Comparison of ENCODE assay signal across 26 mouse cellular contexts in the genomic region with DNA sequence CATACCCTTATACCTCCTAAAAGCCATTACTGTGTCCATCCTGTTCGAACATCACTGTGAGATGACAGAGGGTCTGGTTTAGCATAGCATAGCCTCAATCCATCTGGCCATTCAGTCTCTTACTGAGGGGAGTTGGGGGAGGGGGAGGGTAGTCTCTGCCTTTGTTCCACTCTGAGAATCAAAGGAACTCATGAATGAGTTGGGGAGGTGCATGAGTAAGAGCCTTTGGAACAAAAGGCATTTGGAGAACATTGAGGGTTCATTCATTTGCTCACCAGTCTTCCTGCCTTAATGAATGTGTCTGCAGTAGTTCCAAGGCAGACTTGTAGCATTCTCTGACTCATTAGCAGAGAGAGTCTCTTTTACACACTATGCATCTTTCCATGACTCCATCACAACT. TPM values are rescaled to one million over a fixed set of nuclear protein-coding genes. Genes with fewer than 3 reads are reported as not detected.
DNase-seq lines count a peak whose midpoint lies in the region; ATAC-seq and TF ChIP-seq lines count a peak whose summit lies in the region.
"Had no signal": no experiment of that assay in that cellular context is flagged by ENCODE, and none has a peak within 500 bp of the region (broad histone marks: within the 10 kb centered on the region; RNA-seq: fewer than 3 reads in every experiment).

No protein-coding gene starts in this region.

- TF ChIP-seq CTCF in intestine, postnatal 0 days (IDR thresholded peaks at IDR 0.05; ENCODE audit: low read depth), result no peak

- peak; percentile 61; the same call in 1 of the 2 replicates for ATAC-seq in forebrain, embryonic 12.5 days (ENCODE audit: low FRiP score)
- ATAC-seq in forebrain, embryonic 13.5 days, result no peak; the same call in 1 of the 2 replicates
- ATAC-seq in midbrain, embryonic 11.5 days (ENCODE audit: low FRiP score), result peak; percentile 24; the same call in 1 of the 2 replicates
- ATAC-seq in midbrain, embryonic 13.5 days, result no peak
- 0 out of 2 replicates have a peak, but pooled peaks have one; percentile 8 for ATAC-seq in intestine, postnatal 0 days
- ATAC-seq: CD4-positive, CD25-positive, alpha-beta regulatory T cell, adult 4 months; liver, postnatal 0 days; lung, postnatal 0 days; midbrain, embryonic 15.5 days; Patski had no signal

- no peak overlapping the region for H3K27ac ChIP-seq in forebrain, embryonic 12.5 days
- no peak overlapping the region for H3K27ac ChIP-seq in forebrain, embryonic 13.5 days
- H3K27ac ChIP-seq in midbrain, embryonic 11.5 days (ENCODE audit: low read depth, low read length), result no peak overlapping the region
- no peak overlapping the region for H3K27ac ChIP-seq in midbrain, embryonic 13.5 days
- no peak overlapping the region for H3K27ac ChIP-seq in intestine, postnatal 0 days (ENCODE audit: low read depth, low read length)
- H3K27ac ChIP-seq: embryonic facial prominence, embryonic 12.5 days; heart, adult 2 months; heart, embryonic 15.5 days; hindbrain, embryonic 15.5 days; limb, embryonic 12.5 days; midbrain, embryonic 15.5 days; neural tube, embryonic 15.5 days had no signal

- no peaks in the 10 kb centered on the region for H3K9me3 ChIP-seq in forebrain, embryonic 12.5 days
- no peaks in the 10 kb centered on the region for H3K9me3 ChIP-seq in forebrain, embryonic 13.5 days (replicated peaks)
- H3K9me3 ChIP-seq in midbrain, embryonic 11.5 days (ENCODE audit: control insufficient read depth, low read length), result no peaks in the 10 kb centered on the region
- no peaks in the 10 kb centered on the region for H3K9me3 ChIP-seq in midbrain, embryonic 13.5 days
- H3K9me3 ChIP-seq in intestine, postnatal 0 days (ENCODE audit: control insufficient read depth), result no peaks in the 10 kb centered on the region
- H3K9me3 ChIP-seq: embryonic facial prominence, embryonic 12.5 days; heart, embryonic 15.5 days; hindbrain, embryonic 15.5 days; limb, embryonic 12.5 days; midbrain, embryonic 15.5 days; neural tube, embryonic 15.5 days had no signal

- no peak overlapping the region for H3K4me2 ChIP-seq in forebrain, embryonic 12.5 days
- H3K4me2 ChIP-seq in forebrain, embryonic 13.5 days, result no peak overlapping the region
- no peak overlapping the region for H3K4me2 ChIP-seq in midbrain, embryonic 11.5 days
- H3K4me2 ChIP-seq in midbrain, embryonic 13.5 days (replicated peaks), result no peak overlapping the region
- no peak overlapping the region for H3K4me2 ChIP-seq in intestine, postnatal 0 days (replicated peaks; ENCODE audit: low read depth)
- H3K4me2 ChIP-seq: embryonic facial prominence, embryonic 12.5 days; heart, embryonic 15.5 days; hindbrain, embryonic 15.5 days; limb, embryonic 12.5 days; liver, embryonic 11.5 days; midbrain, embryonic 15.5 days; neural tube, embryonic 15.5 days had no signal

- H3K4me1 ChIP-seq in forebrain, embryonic 12.5 days, result peaks cover 6% of the 10 kb centered on the region
- H3K4me1 ChIP-seq in forebrain, embryonic 13.5 days, result peaks cover 7% of the 10 kb centered on the region; the same call in 1 of the 2 replicates
- no peaks in the 10 kb centered on the region for H3K4me1 ChIP-seq in midbrain, embryonic 11.5 days (ENCODE audit: control insufficient read depth, insufficient read depth, low read length)
- peaks cover 3% of the 10 kb centered on the region; the same call in 1 of the 2 replicates for H3K4me1 ChIP-seq in midbrain, embryonic 13.5 days (replicated peaks)
- H3K4me1 ChIP-seq in intestine, postnatal 0 days (replicated peaks; ENCODE audit: control insufficient read depth, insufficient read depth, low read length), result no peaks in the 10 kb centered on the region
- H3K4me1 ChIP-seq: heart, embryonic 15.5 days; midbrain, embryonic 15.5 days had no signal

- 6% methylated on average over 1 of the region's 1 CpGs for WGBS in forebrain, embryonic 12.5 days
- WGBS in forebrain, embryonic 13.5 days, result 7% methylated on average over 1 of the region's 1 CpGs
- 24% methylated on average over 1 of the region's 1 CpGs for WGBS in midbrain, embryonic 11.5 days
- 21% methylated on average over 1 of the region's 1 CpGs for WGBS in midbrain, embryonic 13.5 days
- WGBS in intestine, postnatal 0 days, result 74% methylated on average over 1 of the region's 1 CpGs

- no peak overlapping the region for H3K4me3 ChIP-seq in forebrain, embryonic 12.5 days (replicated peaks)
- no peak overlapping the region for H3K4me3 ChIP-seq in forebrain, embryonic 13.5 days
- H3K4me3 ChIP-seq in midbrain, embryonic 11.5 days (ENCODE audit: low read depth, low read length), result no peak overlapping the region
- no peak overlapping the region for H3K4me3 ChIP-seq in midbrain, embryonic 13.5 days (replicated peaks)
- H3K4me3 ChIP-seq in intestine, postnatal 0 days (ENCODE audit: low read depth, low read length), result no peak overlapping the region
- H3K4me3 ChIP-seq: embryonic facial prominence, embryonic 12.5 days; heart, adult 2 months; heart, embryonic 15.5 days; hindbrain, embryonic 15.5 days; limb, embryonic 12.5 days; midbrain, embryonic 15.5 days; neural tube, embryonic 15.5 days had no signal

- DNase-seq in midbrain, embryonic 11.5 days (ENCODE audit: low spot score, missing footprints), result peak; percentile 75
- peak; percentile 17 for DNase-seq in embryo, embryonic 10 days (ENCODE audit: low spot score)
- no peak for DNase-seq in cerebellum, adult 9-10 months
- DNase-seq in layer of hippocampus, adult 9-10 months (ENCODE audit: low spot score), result no peak
- DNase-seq: adrenal gland, adult 2 months; cerebellum, adult 11-12 months; gastrocnemius, postnatal 36 days; heart, adult 2 months; heart, postnatal 36 days; liver, postnatal 0 days; thymus, adult 18-20 months; thymus, postnatal 36 days had no signal

- peaks cover 6% of the 10 kb centered on the region for H3K36me3 ChIP-seq in forebrain, embryonic 12.5 days (replicated peaks)
- H3K36me3 ChIP-seq in forebrain, embryonic 13.5 days (ENCODE audit: poor library complexity, severe bottlenecking), result no peaks in the 10 kb centered on the region
- no peaks in the 10 kb centered on the region for H3K36me3 ChIP-seq in midbrain, embryonic 11.5 days (ENCODE audit: control insufficient read depth, insufficient read depth, low read length)
- no peaks in the 10 kb centered on the region for H3K36me3 ChIP-seq in midbrain, embryonic 13.5 days
- peaks cover 4% of the 10 kb centered on the region; the same call in 1 of the 2 replicates for H3K36me3 ChIP-seq in intestine, postnatal 0 days (ENCODE audit: control insufficient read depth, insufficient read depth)
- H3K36me3 ChIP-seq: embryonic facial prominence, embryonic 12.5 days; heart, embryonic 15.5 days; hindbrain, embryonic 15.5 days; limb, embryonic 12.5 days; midbrain, embryonic 15.5 days; neural tube, embryonic 15.5 days had no signal

- no peaks in the 10 kb centered on the region for H3K27me3 ChIP-seq in forebrain, embryonic 12.5 days
- H3K27me3 ChIP-seq in forebrain, embryonic 13.5 days, result no peaks in the 10 kb centered on the region
- H3K27me3 ChIP-seq in midbrain, embryonic 11.5 days (ENCODE audit: control insufficient read depth, insufficient read depth, low read length), result no peaks in the 10 kb centered on the region
- no peaks in the 10 kb centered on the region for H3K27me3 ChIP-seq in midbrain, embryonic 13.5 days
- no peaks in the 10 kb centered on the region for H3K27me3 ChIP-seq in intestine, postnatal 0 days (replicated peaks; ENCODE audit: control insufficient read depth, insufficient read depth, low read length)
- H3K27me3 ChIP-seq: embryonic facial prominence, embryonic 12.5 days; heart, embryonic 15.5 days; hindbrain, embryonic 15.5 days; limb, embryonic 12.5 days; midbrain, embryonic 15.5 days; neural tube, embryonic 15.5 days; Patski had no signal

- no peak overlapping the region for H3K9ac ChIP-seq in forebrain, embryonic 12.5 days
- no peak overlapping the region for H3K9ac ChIP-seq in forebrain, embryonic 13.5 days
- no peak overlapping the region for H3K9ac ChIP-seq in midbrain, embryonic 11.5 days (ENCODE audit: low read length)
- H3K9ac ChIP-seq in midbrain, embryonic 13.5 days (replicated peaks), result no peak overlapping the region
- no peak overlapping the region for H3K9ac ChIP-seq in intestine, postnatal 0 days (ENCODE audit: low read depth, low read length)
- H3K9ac ChIP-seq: embryonic facial prominence, embryonic 12.5 days; heart, embryonic 15.5 days; hindbrain, embryonic 15.5 days; limb, embryonic 12.5 days; liver, postnatal 0 days; midbrain, embryonic 15.5 days; neural tube, embryonic 15.5 days had no signal

RNA-seq across cellular contexts. Expression of a gene that starts 37.1 kb away (rescaled TPM):
- 14.1 and 19.7 TPM in 2 replicates for polyA plus RNA-seq in forebrain, embryonic 12.5 days (2016; fragmentation: Nextera tagmentation; extraction: Ambion mirVana)
- polyA plus RNA-seq in forebrain, embryonic 13.5 days (2015; fragmentation: Nextera tagmentation; extraction: Ambion mirVana), result 8.0 and 10.6 TPM in 2 replicates
- polyA plus RNA-seq in midbrain, embryonic 11.5 days (2014; fragmentation: Nextera tagmentation; extraction: Ambion mirVana), result 8.4 and 8.7 TPM in 2 replicates
- 6.3 and 6.5 TPM in 2 replicates for polyA plus RNA-seq in midbrain, embryonic 13.5 days (2015; fragmentation: Nextera tagmentation; extraction: Ambion mirVana)
- 71.9 and 82.4 TPM in 2 replicates for polyA plus RNA-seq in intestine, postnatal 0 days (2015; fragmentation: Nextera tagmentation; extraction: Ambion mirVana)

Comparison
In these comparisons a context has a peak if more than half of its experiments do, and no peak if none do; other contexts are left out.
1. ATAC-seq: peak in forebrain, embryonic 12.5 days (single experiment), midbrain, embryonic 11.5 days (single experiment) and intestine, postnatal 0 days (single experiment); none in forebrain, embryonic 13.5 days (single experiment) and midbrain, embryonic 13.5 days (single experiment).
2. DNase-seq: peak in midbrain, embryonic 11.5 days (single experiment) and embryo, embryonic 10 days (single experiment); none in cerebellum, adult 9-10 months (single experiment) and layer of hippocampus, adult 9-10 months (single experiment).